Mouse (Mus musculus): ENCODE data around the gene Gadd45g. TPM values are rescaled to one million over a fixed set of nuclear protein-coding genes. Genes with fewer than 3 reads are reported as not detected.

The Gadd45g gene
- total RNA-seq (2021) = 10 to 100 TPM; 31.7 to 32.6 TPM
- long read RNA-seq, experiment 1, transcript Gadd45g-201 (4 exons, 1,071 nt) = major isoform, 118 of 123 reads
- long read RNA-seq, experiment 1, partial matches to known transcripts = 1 of 123 reads
- long read RNA-seq, experiment 1, other reads (novel, unspliced or antisense) = 4 of 123 reads
- long read RNA-seq, experiment 2, transcript Gadd45g-201 (4 exons, 1,071 nt) = major isoform, 96 of 107 reads
- long read RNA-seq, experiment 2, partial matches to known transcripts = 4 of 107 reads
- long read RNA-seq, experiment 2, other reads (novel, unspliced or antisense) = 7 of 107 reads

DNA sequence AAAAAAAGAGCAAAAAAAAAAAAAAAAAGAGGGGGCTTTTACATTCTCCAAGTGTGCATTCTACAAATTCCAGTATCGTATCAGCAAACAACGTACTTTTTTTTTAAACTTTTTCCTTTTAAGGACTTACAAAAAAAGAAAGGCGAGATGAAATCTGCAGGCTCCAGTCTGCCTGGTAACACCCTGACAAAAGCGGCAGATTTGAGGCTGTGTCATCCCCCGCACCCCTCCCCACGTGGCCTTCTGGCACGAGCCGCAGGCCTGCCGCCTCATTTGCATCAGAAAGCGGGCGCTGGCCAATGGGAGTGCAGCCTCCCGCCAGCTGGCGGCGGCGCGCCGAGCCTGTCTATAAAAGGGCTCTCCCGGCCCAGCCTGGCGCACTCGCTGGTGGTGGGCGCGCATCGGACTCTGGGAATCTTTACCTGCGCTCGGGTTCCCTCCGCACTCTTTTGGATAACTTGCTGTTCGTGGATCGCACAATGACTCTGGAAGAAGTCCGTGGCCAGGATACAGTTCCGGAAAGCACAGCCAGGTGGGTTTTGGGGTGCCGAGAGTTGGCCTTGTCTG lies at the start of gene Gadd45g:
Gadd45g (plus strand) TSS at position 378 of the 567 bp plus-strand sequence.
- intact Hi-C loops (cut with DNase I) = loop anchor here (2.0 to 10.0 kb wide), 5 partner anchors 56 to 268 kb away; no protein-coding TSS in a partner anchor
- DNase-seq = peak; percentile 95 to 96

DNA sequence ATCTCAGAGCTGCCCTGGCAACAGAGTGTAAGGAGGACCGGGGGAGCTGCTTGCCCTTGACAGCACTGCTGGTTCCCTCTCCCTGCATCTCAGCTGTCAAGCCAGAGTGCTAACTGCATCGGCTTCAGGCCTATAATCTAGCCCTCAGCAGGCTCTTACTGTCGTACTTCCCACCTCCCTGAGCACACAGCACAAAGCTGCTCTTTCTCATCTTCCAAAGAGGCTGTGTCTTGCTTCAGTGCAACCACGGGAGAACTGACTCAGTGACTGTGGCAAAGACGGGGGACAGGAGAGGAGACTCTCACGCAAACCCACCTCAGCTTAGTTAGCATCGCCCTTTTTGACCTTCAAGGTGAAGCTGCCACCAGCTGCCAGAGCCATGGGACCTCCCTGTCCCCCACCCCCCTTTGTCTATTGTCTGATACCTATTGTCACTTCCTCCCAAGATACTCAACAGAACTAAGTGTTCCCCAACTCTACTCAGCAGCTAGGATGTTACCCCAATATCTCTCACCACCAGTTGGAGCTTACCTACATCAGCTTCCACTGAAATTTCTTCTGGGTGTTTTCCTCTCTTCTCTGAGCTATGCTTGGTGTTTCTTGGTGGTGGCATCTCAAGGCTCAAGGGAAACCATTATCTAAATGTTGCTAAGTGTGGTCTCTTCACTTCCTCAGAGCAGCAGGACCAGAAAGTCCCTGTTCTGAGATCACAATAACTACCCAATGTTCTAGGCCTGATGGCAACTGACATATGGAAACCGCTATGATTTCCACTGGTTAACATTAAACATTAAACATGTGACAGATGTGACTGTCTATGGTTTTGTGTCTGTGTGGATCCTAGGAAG lies 48.4 kb upstream of the Gadd45g start:
- intact Hi-C loops (cut with DNase I) = no loop called here
- DNase-seq = no peak

DNA sequence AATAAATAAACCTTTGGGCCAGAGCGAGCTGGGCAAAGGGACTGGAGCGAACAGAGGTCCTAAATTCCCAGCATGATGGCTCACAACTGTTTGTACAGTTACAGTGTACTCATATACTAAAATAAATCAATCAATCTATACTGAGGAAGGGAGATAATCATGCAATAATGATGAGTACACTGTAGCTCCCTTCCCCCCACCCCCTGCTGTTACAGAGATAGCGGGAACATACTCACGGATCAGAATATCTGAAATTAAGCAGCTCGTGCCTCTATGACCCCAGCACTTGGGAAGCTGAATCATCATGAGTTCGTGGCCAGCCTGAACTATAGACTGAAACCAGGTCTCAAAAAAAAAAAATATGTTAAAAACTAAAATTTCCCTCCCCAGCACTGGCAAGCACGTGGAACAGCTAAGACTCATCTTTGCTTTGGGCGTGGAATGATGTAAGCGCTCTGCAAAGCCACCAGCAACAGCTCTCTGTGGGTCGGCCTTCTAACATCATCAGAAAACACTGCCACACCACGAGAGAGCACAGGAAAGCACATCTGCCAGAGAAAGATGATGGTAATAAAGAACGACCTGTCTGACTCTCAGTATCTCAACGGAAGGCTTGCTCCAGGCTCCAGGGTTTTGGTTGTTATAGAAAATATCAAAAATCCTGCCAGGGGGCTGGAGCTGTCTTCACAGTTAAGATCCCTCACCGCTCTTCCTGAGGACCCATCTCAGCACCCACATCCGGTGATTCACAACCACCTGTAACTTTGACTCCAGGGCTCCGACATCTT lies 46.5 kb upstream of the Gadd45g start:
- intact Hi-C loops (cut with DNase I) = no loop called here
- DNase-seq = no peak

DNA sequence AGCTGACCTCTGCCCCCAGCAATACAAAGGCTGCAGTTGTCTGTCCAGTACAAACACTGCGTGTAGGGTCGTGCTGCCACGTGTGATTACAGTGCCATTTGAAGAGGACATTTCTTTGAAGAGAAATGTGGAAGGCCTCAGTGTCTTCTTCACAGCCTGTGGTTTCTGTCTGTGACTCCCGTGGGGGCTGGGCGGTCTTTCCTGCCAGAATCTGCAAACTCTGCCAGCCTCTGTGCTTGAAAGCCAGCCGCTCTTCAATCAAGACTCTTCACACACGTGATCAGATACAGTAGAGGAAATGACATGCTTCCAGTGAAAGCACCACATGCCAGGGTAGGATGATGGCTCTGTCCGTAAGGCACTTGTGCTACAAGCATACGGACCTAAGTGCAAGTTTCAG lies 45.6 kb upstream of the Gadd45g start:
- no peak for DNase-seq
- intact Hi-C loops (cut with DNase I) = no loop called here

DNA sequence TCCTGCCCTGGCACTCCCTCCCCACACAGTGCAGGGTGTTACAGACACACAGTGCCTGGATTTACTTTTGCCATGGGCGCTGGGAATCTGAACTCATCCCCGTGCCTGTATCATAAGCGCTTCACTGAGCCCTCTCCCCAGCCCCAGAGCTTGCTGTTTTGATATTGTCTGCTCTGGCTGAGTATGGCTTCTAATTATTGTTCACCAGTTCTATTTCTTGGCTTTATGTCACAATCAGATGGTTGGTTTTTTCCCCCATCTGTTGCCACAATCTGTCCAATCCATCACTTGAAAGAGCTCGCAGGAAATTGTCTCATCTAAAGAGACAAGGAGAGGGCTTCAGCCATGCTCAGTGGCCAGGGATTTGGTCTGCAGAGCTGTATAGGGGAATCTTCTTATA lies 40.8 kb upstream of the Gadd45g start:
- DNase-seq = no peak
- intact Hi-C loops (cut with DNase I) = no loop called here

DNA sequence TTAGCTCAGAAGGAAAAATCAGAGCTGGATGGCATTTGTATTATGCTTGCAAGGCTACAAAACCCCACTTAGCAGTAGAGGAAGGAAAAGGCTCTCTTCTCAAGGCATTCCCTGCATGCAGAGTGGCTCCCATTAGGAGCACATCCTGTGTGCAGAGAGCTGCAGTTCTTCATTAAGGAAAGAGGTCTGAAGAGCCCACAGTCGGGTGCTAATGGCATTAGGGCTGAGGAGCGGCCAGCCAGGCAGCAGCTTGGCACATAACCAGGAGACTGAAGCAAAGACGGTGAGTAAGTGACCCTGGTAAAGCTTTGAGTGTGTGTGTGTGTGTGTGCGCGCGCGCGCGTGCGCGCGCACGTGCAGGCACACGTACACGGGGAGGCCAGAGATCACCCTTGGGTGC lies 40.3 kb upstream of the Gadd45g start:
- intact Hi-C loops (cut with DNase I) = no loop called here
- DNase-seq = no peak

DNA sequence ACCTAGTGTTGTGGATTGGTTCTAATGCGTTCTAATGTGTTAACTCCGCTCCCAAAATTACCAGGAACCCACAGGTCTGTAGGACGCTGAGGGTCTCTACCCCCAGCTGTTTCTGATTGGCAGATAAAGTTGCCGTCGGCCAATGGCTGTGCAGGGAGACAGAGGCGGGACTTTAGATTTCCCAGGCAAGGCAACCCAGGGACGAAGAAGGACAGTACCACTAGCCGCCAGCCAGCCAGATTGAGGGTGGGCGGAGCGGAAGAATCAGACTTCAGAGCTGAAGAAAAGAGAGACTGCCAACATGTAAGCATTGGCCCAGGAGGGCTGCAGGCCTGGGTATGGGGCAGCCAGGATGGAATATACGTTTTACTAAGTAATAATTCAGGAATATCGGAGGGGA lies 38.3 kb upstream of the Gadd45g start:
- intact Hi-C loops (cut with DNase I) = no loop called here

GRCm38 (mm10) chr13:51813621-51814615 lies 32.6 kb upstream of the Gadd45g start:
- DNase-seq = no peak
- intact Hi-C loops (cut with DNase I) = no loop called here

More for the DNA sequence above, 38.3 kb upstream of the Gadd45g start:
- no peak for DNase-seq

- DNase-seq = no peak
- intact Hi-C loops (cut with DNase I) = no loop called here
Measured at GRCm38 (mm10) chr13:51814646-51815045, 31.8 kb upstream of the Gadd45g start.

- intact Hi-C loops (cut with DNase I) = no loop called here
- peak in 1 of 2 experiments; percentile 21 for DNase-seq
Measured at GRCm38 (mm10) chr13:51815865-51816504, 30.5 kb upstream of the Gadd45g start.

DNA sequence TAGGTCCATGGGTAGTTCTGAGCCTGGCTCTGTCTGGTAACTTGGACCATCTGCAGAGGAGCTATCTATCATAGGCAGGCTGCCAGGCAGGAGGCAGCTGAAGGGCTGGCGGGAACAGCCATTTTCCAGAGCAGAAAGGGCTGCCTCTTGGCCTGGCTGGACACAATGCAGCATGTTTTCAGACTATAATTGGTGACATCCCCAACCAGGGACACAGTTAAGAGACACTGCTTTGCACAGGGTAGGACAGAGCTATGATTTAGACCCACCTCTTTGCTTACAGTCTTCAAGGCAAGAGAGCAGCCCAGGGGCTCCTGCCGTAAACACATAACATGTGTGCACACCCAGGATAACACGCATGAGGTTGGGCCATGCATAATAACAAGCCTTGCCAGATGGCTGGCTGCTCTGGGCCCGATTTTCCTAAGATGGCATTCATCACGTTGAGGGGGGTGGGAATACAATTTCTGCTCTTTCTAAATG lies 29.9 kb upstream of the Gadd45g start:
- DNase-seq = peak; percentile 25 to 34
- intact Hi-C loops (cut with DNase I) = no loop called here

DNA sequence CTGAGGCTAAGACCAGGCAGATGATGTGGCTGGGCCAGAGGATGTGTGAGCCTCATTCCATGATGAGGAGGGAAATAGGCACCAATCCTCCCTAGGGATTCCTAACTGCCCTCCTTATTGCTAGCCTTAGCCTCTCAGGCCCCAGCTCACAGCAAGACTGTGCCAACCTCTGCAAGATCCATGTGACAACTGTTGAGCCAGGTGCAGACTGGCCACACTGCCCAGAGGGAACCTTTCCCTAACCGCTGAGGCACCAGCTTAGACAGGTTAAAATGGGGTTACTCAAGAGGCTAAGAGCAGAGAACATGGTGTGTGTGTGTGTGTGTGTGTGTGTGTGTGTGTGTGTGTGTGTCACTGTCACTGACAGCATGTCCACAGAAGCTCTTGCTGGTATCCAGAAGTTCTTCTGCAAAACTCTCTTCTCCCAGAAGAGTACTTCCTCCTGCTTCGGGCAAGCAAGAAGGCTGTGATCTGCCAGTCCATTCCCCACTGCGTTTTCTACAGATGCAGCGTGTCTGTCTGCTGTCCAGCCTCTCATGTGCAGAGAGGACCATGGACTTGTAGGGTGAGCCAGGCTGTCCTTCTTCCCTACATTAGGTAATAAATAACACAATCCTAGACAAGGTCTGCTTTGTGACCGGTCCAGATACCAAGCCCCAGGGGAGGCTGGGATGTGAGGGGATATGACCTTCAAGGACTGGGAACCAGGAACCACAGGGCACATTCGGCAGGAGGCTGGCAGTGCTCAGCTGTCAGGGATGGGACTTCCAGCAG lies 28.1 kb upstream of the Gadd45g start:
- no peak for DNase-seq
- intact Hi-C loops (cut with DNase I) = no loop called here

GRCm38 (mm10) chr13:51818944-51819326 lies 27.5 kb upstream of the Gadd45g start:
- intact Hi-C loops (cut with DNase I) = no loop called here
- DNase-seq = no peak

DNA sequence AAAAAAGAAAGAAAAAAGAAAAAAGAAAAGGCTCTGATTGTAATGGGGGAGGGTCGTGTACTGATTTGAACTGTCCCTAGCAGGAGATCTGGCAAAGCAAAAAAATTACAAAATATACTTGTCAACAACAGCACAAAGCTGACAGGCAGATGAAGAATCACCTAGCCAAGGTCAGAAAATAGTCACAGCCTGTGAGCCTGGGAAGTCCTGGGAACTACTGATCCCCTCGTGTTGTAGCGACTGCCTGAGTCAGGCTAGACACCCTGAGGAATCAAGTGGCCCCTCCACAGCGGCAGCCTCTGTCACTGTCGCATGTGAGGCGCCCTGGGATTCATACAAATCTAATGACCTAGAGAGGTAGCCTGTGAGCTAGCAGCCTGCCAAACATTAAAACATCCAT lies 27.1 kb upstream of the Gadd45g start:
- no peak for DNase-seq
- intact Hi-C loops (cut with DNase I) = no loop called here

- intact Hi-C loops (cut with DNase I) = no loop called here
Measured at GRCm38 (mm10) chr13:51821988-51822387, 24.5 kb upstream of the Gadd45g start.

GRCm38 (mm10) chr13:51823822-51824495 lies 22.5 kb upstream of the Gadd45g start:
- DNase-seq = no peak
- intact Hi-C loops (cut with DNase I) = no loop called here

More at GRCm38 (mm10) chr13:51821988-51822387, 24.5 kb upstream of the Gadd45g start:
- DNase-seq = no peak

DNA sequence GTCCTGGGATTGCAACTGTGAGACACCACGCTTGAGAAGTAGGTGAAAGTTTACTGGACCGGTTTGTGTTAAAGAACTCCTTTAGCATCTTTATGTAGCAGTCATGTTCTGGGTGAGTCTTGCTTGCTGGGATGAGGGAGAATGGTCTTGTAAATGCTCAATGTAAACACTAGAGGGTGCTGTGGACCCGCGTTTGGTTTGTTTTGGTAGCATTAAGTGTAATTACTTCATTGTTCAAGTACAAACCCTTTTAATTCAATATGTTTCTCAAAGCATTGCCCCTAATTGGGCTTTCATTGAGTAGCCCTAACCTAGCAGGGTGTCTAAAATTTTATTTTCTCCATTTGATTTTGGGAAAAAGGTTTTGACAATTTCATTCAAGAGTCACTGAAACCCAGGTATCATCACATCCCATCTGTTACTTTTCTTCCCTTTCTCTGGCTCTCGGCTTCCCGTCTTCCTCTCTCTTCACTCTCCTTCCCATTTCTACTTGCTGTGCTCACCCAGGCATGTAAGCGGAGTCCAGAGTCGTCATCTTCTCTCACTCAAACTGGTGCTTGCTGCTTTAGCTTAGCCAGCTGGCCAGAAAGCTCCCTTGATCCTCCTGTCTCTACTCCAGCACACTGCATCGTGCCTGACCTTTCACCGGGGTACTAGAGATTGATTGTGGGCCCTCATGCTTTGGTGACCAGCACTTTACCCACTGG lies 15.6 kb upstream of the Gadd45g start:
- intact Hi-C loops (cut with DNase I) = no loop called here
- DNase-seq = peak; percentile 41 to 46
